Mouse (Mus musculus): Measurements from ENCODE around the gene Gm21988.

DNA sequence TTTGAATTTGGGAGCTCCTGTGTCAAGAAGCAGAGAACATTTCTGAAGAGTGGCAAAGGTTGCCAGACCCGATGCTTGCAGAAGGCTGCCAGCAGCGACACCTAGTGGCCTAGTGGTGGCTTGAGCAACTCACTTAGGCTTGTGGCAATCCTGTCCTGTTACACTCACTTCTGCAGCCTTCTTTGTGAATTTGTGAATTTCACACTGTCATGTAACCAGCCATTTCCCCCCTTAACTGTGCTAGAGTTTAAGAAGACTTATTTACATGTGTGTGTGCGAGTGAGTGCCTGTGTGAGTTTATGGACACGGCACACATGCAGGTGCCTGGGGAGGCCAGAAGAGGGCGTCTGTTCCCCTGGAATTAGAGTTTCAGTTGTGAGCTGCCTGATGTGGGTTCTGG, 37.9 kb downstream of the Gm21988 start:
- TF ChIP-seq POLR2A (IDR thresholded peaks at IDR 0.05; ENCODE audit: borderline replicate concordance, insufficient read depth, low read length) (no peak), CTCF (IDR thresholded peaks at IDR 0.05; ENCODE audit: borderline replicate concordance, insufficient read depth, low read depth, low read length) (peak; percentile 90)
